Mouse (Mus musculus) neural tube, embryonic 14.5 days (tissue): ENCODE measurements around the gene Faap20. TPM values are rescaled to one million over a fixed set of nuclear protein-coding genes. Genes with fewer than 3 reads are reported as not detected.

Experiments used
- ATAC-seq: fragments of 200-750 bp; cut with Nextera tagmentation; 2 replicates; pipeline ENCODE4 v1.8.0; 2017; ENCODE audit warnings: low read depth, mild to moderate bottlenecking, moderate TSS enrichment, moderate library complexity
- H3K27ac ChIP-seq: fragments of 300-500 bp; sonication (generic); 2 replicates; pipeline ENCODE4 v1.5.1; 2014; ENCODE audit warnings: low read depth, mild to moderate bottlenecking, control low read depth, low read length, moderate library complexity, mixed read lengths
- H3K27me3 ChIP-seq: fragments of 300-500 bp; sonication (generic); 2 replicates; pipeline ENCODE4 v1.6.1; 2014; ENCODE audit warnings: low read length; ENCODE audit not compliant: control insufficient read depth, insufficient read depth
- H3K36me3 ChIP-seq: fragments of 300-500 bp; sonication (generic); 2 replicates; pipeline ENCODE4 v1.6.1; 2014; ENCODE audit warnings: low read length, mixed read lengths; ENCODE audit not compliant: control insufficient read depth, insufficient read depth
- H3K4me1 ChIP-seq: fragments of 300-500 bp; sonication (generic); 2 replicates; pipeline ENCODE4 v1.6.1; 2014; ENCODE audit warnings: low read length; ENCODE audit not compliant: control insufficient read depth, insufficient read depth
- H3K4me2 ChIP-seq: fragments of 300-500 bp; sonication (generic); 2 replicates; pipeline ENCODE4 v1.6.1; 2014; ENCODE audit warnings: mild to moderate bottlenecking, low read depth, low read length, control low read depth
- H3K4me3 ChIP-seq: fragments of 300-500 bp; sonication (generic); 2 replicates; pipeline ENCODE4 v1.5.1; 2014; ENCODE audit warnings: low read depth, low read length, control low read depth, mixed read lengths
- H3K9ac ChIP-seq: fragments of 300-500 bp; sonication (generic); replicated peaks from 2 replicates; pipeline ENCODE4 v1.6.1; 2014; ENCODE audit warnings: low read depth, mild to moderate bottlenecking, control low read depth, low read length, mixed read lengths
- H3K9me3 ChIP-seq: fragments of 300-500 bp; sonication (generic); 2 replicates; pipeline ENCODE4 v1.6.1; 2016; ENCODE audit warnings: low read length; ENCODE audit not compliant: control insufficient read depth
- WGBS: fragments of 180-500 bp; shearing (Covaris S2); extraction: QIAGEN DNeasy Blood & Tissue Kit; methylation state at CpG from one replicate; pipeline ENCODE4 v1.1.7; 2014; 5-methylcytosine and 5-hydroxymethylcytosine counted together
- polyA plus RNA-seq: library from polyadenylated mRNA; unstranded; fragments of >200 nt; fragmentation: Nextera tagmentation; extraction: Ambion mirVana; gene quantifications from 2 replicates; pipeline ENCODE4 v1.2.1, GENCODE M21; 2014

The Faap20 gene
- polyA plus RNA-seq, 1 experiment from 2014 or later: 71.5 TPM

- H3K9ac ChIP-seq: no peak overlapping the region
- H3K27ac ChIP-seq: no peak overlapping the region
- H3K9me3 ChIP-seq: no peaks in the 10 kb centered on the region
- WGBS: 79% methylated on average over 5 of the region's 5 CpGs
- no peak overlapping the region for H3K4me3 ChIP-seq
- H3K4me2 ChIP-seq: no peak overlapping the region
- H3K36me3 ChIP-seq: no peaks in the 10 kb centered on the region
- ATAC-seq: no peak
- H3K27me3 ChIP-seq: no peaks in the 10 kb centered on the region
- H3K4me1 ChIP-seq: 0 out of 2 replicates have a peak, but pooled peaks cover 5% of the 10 kb centered on the region
These were observed 23.7 kb upstream of the Faap20 start for GRCm38 (mm10) chr4:155225918-155226317.

- Histone ChIP-seq H3K9me3 (no peaks in the 10 kb centered on the region), H3K4me3 (no peak overlapping the region), H3K36me3 (no peaks in the 10 kb centered on the region), H3K4me1 (0 out of 2 replicates have a peak, but pooled peaks cover 5% of the 10 kb centered on the region), H3K27me3 (no peaks in the 10 kb centered on the region), H3K9ac (no peak overlapping the region), H3K4me2 (no peak overlapping the region), H3K27ac (no peak overlapping the region)
- ATAC-seq: no peak
- WGBS: 86% methylated on average over 4 of the region's 4 CpGs
These were observed 21.6 kb upstream of the Faap20 start for GRCm38 (mm10) chr4:155227986-155228385.

DNA sequence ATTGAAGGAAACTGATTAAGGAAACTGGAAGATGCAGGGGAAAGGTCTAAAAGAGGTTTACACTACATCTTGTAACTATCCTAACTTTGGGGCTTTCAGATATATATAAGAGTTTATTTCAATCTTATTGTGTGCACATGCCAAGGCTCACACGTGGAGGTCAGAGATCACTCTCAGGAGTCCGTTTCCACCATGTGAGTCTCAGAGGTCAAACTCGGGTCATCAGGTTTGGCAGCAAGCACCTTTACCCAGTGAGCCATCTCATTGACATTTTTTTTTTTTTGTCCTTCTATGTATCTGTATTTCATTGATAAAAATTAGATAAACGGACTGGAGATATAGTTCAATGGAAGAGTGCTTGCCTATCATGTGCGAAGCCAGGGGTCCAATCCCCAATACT, 21.1 kb upstream of the Faap20 start:
- no peak overlapping the region for H3K4me2 ChIP-seq

DNA sequence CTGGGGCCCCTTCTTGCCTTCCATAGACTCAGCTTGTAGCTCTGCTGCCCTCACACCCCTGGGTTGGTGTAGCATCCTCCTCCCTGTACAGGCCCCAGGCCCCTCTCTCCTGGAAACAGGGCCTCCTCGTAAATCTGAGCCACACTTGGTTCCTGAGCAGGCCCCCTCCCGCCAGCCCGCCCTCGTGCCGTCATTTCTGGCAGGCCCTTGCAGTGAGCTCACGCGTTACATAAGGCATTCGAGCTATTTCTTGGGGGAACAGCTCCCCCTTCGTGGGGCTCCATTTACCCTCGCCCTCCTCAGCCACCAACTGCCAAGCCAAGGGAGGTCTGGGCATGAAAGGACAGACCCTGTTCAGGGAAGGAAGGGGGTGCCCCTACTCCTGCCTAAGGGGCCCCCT, 15.7 kb upstream of the Faap20 start:
- Histone ChIP-seq H3K27ac (peak overlapping the region; percentile 78; the same call in 1 of the 2 replicates), H3K36me3 (no peaks in the 10 kb centered on the region), H3K4me1 (peaks cover 27% of the 10 kb centered on the region), H3K4me3 (no peak overlapping the region), H3K9ac (no peak overlapping the region), H3K4me2 (no peak overlapping the region), H3K9me3 (no peaks in the 10 kb centered on the region), H3K27me3 (no peaks in the 10 kb centered on the region)
- peak; percentile 25; the same call in 1 of the 2 replicates for ATAC-seq
- WGBS: 14% methylated on average over 10 of the region's 10 CpGs

More for the DNA sequence above, 21.1 kb upstream of the Faap20 start:
- Histone ChIP-seq H3K36me3 (no peaks in the 10 kb centered on the region), H3K27ac (no peak overlapping the region), H3K9me3 (no peaks in the 10 kb centered on the region), H3K27me3 (no peaks in the 10 kb centered on the region), H3K9ac (no peak overlapping the region), H3K4me1 (peaks cover 7% of the 10 kb centered on the region; the same call in 1 of the 2 replicates), H3K4me3 (no peak overlapping the region)
- 84% methylated on average over 5 of the region's 5 CpGs for WGBS
- ATAC-seq: no peak

DNA sequence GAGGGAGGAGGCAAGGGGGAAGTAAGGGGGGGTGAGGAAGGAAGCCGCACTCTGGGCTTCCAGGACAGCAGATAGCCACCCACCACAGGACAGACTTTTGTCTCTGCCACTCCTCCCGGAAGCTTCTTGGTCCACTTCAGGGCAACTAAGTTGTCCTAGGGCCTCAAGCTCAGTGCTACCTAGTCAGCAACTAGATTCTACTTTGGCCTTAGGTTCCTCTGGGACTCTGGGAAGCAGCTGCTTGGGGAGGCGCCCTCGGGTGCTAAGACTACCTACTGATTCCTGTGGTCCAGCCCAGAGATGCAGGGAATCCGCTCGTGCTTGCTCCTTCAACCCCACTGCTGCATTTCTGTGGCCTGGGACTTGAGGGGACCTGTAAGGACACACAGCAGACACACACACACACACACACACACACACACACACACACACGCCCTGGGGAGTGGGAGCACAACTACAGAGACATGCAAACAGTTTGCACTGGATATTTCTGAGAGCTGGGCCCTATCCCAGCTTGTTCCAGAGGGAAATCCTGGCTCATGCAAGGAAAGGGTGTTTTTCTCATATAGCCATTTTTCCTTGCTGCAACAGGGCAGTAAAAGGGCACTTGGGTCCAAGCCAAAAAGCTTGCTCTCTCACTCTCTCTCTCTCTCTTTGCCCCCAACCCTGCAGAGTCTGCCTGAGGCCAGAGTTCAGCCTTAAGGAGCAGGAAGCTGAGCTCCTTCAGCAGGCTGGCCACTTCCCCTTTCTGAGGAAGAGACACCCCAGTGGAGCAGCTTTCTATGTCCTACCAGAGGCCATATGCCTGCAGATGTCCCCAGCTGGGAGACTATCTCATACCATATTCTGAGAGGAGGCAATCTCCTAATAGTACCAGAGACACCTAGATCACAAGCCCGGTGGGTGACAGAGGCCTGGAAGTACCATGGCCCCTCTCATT, 15.0 kb upstream of the Faap20 start:
- peaks cover 27% of the 10 kb centered on the region for H3K4me1 ChIP-seq
- peak; percentile 7; the same call in 1 of the 2 replicates for ATAC-seq
- peak overlapping the region; percentile 9; the same call in 1 of the 2 replicates for H3K4me2 ChIP-seq
- no peaks in the 10 kb centered on the region for H3K36me3 ChIP-seq
- no peaks in the 10 kb centered on the region for H3K9me3 ChIP-seq
- 58% methylated on average over 8 of the region's 8 CpGs for WGBS
- 0 out of 2 replicates have a peak overlapping the region, but pooled peaks have one; percentile 12 for H3K9ac ChIP-seq
- peak overlapping the region; percentile 78 for H3K27ac ChIP-seq
- H3K4me3 ChIP-seq: no peak overlapping the region
- no peaks in the 10 kb centered on the region for H3K27me3 ChIP-seq

DNA sequence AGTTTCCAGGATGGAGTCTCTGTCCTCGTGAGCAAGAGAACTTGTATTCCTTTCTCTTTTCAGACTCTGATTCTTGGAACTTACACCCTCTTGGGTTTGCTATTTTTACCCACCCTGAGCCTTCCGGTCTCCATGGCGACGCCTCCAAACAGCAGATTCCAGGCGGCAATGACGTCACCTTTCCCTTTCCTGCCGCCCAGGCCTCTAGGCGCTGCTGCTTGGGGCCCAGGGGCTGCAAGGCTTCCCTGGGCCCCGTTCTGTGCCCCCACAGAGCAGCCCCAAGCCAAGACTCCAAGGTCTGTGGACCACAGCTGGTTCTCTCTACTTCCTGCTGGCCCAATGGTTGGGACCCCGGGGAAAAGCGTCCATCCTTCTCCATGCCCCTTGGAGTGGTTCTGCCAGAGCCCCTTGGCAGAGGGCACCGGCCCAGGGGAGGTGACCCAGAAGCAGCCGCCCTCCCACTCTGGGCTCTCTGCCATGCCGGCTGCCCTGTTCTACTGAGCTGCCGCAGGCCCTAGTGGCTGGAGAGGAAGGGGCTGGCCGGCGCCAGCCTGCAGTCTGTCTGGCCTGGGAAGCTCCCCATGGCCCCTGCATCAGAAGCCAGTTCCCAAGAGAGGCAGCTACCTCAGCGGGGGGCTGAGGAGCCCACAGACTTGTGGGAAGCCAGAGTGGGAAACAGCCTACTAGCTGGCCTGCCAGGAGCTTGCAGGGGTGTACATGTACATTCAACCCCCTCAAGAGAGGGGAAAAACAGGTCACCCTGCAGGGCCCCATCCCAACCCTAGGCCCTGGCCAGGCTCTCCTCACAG, 14.1 kb upstream of the Faap20 start:
- peak overlapping the region; percentile 2; the same call in 1 of the 2 replicates for H3K4me2 ChIP-seq
- H3K27me3 ChIP-seq: no peaks in the 10 kb centered on the region
- H3K4me1 ChIP-seq: peaks cover 27% of the 10 kb centered on the region
- no peaks in the 10 kb centered on the region for H3K9me3 ChIP-seq
- peak overlapping the region; percentile 7 for H3K9ac ChIP-seq
- peak overlapping the region; percentile 78 for H3K27ac ChIP-seq
- 13% methylated on average over 17 of the region's 18 CpGs for WGBS
- peak; percentile 84 for ATAC-seq
- H3K36me3 ChIP-seq: no peaks in the 10 kb centered on the region
- no peak overlapping the region for H3K4me3 ChIP-seq

GRCm38 (mm10) chr4:155236737-155237385, 12.7 kb upstream of the Faap20 start:
- no peak for ATAC-seq
- Histone ChIP-seq H3K9ac (no peak overlapping the region), H3K4me1 (peaks cover 27% of the 10 kb centered on the region), H3K4me2 (no peak overlapping the region), H3K4me3 (no peak overlapping the region), H3K36me3 (no peaks in the 10 kb centered on the region), H3K27me3 (no peaks in the 10 kb centered on the region), H3K9me3 (no peaks in the 10 kb centered on the region), H3K27ac (no peak overlapping the region)
- 75% methylated on average over 12 of the region's 12 CpGs for WGBS

DNA sequence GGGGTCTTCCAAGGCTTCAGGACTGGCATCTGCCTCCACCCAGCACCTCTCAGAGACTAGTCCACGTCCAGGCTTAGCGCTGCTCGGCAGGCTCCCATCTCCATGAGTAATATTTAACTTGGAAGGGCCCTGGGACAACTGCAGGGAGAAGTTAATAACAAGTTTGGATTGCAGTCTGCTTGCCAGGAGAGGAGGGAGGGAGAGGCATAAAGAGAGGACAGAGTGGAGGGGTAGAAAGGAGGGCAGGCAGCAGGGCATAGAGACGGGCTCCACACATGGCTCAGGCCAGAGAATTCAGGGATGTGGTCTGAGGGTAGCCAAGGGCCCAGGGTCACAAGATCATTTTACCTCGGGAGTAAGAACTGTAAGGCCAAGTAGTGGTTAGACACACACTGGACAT, 11.3 kb upstream of the Faap20 start:
- Histone ChIP-seq H3K27me3 (no peaks in the 10 kb centered on the region), H3K36me3 (no peaks in the 10 kb centered on the region), H3K4me3 (no peak overlapping the region), H3K4me1 (peaks cover 27% of the 10 kb centered on the region), H3K27ac (no peak overlapping the region), H3K9me3 (no peaks in the 10 kb centered on the region), H3K9ac (no peak overlapping the region), H3K4me2 (no peak overlapping the region)
- WGBS: 67% methylated on average over 5 of the region's 5 CpGs
- ATAC-seq: no peak
